Mouse (Mus musculus) intestine, embryonic 16.5 days (tissue): Measurements from ENCODE around the gene Psmc5. TPM values are rescaled to one million over a fixed set of nuclear protein-coding genes. Genes with fewer than 3 reads are reported as not detected.

Source experiments
- ATAC-seq: fragments of 200-750 bp; cut with Nextera tagmentation; 2 replicates; pipeline ENCODE4 v1.8.0; 2017; ENCODE audit warnings: moderate TSS enrichment, moderate library complexity
- H3K27ac ChIP-seq: fragments of 300-500 bp; sonication (generic); 2 replicates; pipeline ENCODE4 v1.5.1; 2014; ENCODE audit warnings: mild to moderate bottlenecking, low read length
- H3K27me3 ChIP-seq: fragments of 300-500 bp; sonication (generic); replicated peaks from 2 replicates; pipeline ENCODE4 v1.6.1; 2014; ENCODE audit warnings: low read length, control low read depth, mixed read lengths; ENCODE audit not compliant: control insufficient read depth, insufficient read depth
- H3K36me3 ChIP-seq: fragments of 300-500 bp; sonication (generic); 2 replicates; pipeline ENCODE4 v1.6.1; 2014; ENCODE audit warnings: low read length, control low read depth; ENCODE audit not compliant: control insufficient read depth, insufficient read depth
- H3K4me1 ChIP-seq: fragments of 300-500 bp; sonication (generic); 2 replicates; pipeline ENCODE4 v1.6.1; 2014; ENCODE audit warnings: low read length, control low read depth, mixed read lengths; ENCODE audit not compliant: control insufficient read depth, insufficient read depth
- H3K4me2 ChIP-seq: fragments of 300-500 bp; sonication (generic); 2 replicates; pipeline ENCODE4 v1.6.1; 2014; ENCODE audit warnings: low read depth, low read length, control low read depth
- H3K4me3 ChIP-seq: fragments of 300-500 bp; sonication (generic); 2 replicates; pipeline ENCODE4 v1.5.1; 2014; ENCODE audit warnings: mild to moderate bottlenecking, low read length
- H3K9ac ChIP-seq: fragments of 300-500 bp; sonication (generic); 2 replicates; pipeline ENCODE4 v1.6.1; 2014; ENCODE audit warnings: low read depth, low read length
- H3K9me3 ChIP-seq: fragments of 300-500 bp; sonication (generic); 2 replicates; pipeline ENCODE4 v1.6.1; 2016; ENCODE audit warnings: low read length, control low read depth; ENCODE audit not compliant: control insufficient read depth
- WGBS: fragments of 180-500 bp; shearing (Covaris S2); extraction: QIAGEN DNeasy Blood & Tissue Kit; methylation state at CpG from one replicate; pipeline ENCODE4 v1.1.7; 2014; 5-methylcytosine and 5-hydroxymethylcytosine counted together
- polyA plus RNA-seq: library from polyadenylated mRNA; unstranded; fragments of >200 nt; fragmentation: Nextera tagmentation; extraction: Ambion mirVana; gene quantifications from 2 replicates; pipeline ENCODE4 v1.2.1, GENCODE M21; 2015

The Psmc5 gene
- polyA plus RNA-seq, 1 experiment from 2014 or later = 263 TPM

DNA sequence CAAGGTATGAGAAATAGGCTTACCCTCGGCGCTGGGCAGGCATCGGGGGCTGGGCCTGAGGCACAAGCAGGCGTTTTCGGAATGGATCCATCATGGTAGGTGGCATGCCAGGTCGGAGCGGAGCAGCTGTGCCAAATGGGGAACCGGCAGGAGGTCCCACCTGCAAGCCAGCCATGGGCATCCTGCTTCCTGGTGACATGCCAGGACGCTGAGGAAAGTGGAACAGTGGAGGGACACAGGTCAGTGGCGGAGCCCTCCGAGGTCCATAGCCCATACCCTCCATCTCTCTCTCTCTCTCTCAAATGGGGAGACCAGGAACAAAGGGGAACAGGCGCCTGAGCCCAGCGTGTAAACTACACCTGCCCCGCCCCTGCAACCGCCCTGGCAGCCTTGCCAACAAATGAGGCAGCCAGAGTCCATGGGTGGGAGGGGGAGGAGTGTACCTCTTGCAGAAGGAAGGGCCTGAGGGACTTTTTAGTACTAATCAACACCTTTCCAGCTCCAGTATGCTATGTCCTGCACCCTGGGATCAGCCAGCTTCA, 11.4 kb downstream of the Psmc5 start:
- H3K4me1 ChIP-seq = peaks cover 36% of the 10 kb centered on the region
- no peak for ATAC-seq
- 65% methylated on average over 15 of the region's 15 CpGs for WGBS
- H3K36me3 ChIP-seq = peaks cover 34% of the 10 kb centered on the region
- H3K27me3 ChIP-seq = no peaks in the 10 kb centered on the region
- no peak overlapping the region for H3K4me3 ChIP-seq
- no peak overlapping the region for H3K4me2 ChIP-seq
- no peaks in the 10 kb centered on the region for H3K9me3 ChIP-seq
- no peak overlapping the region for H3K27ac ChIP-seq
- no peak overlapping the region for H3K9ac ChIP-seq

DNA sequence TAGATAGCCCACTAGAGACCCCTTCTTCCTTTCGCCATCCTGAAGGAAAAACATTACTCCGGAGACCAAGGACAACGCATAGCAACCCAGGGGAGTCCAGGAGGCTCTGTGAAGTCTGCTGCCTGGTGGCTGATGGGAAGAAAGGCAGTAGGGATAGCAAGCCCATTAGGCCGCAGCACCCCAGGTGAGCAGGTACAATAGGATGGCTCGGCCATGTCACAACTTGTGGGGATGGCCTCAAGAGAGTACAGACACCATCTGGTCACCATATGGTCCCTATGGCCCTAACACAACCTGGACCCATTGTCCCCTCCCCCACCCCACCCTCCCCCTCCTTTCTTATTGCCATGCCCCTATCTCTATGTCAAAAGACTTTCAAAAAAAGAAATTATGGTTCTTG, 11.9 kb downstream of the Psmc5 start:
- Histone ChIP-seq H3K4me2 (peak overlapping the region; percentile 32; the same call in 1 of the 2 replicates), H3K4me1 (peaks cover 36% of the 10 kb centered on the region), H3K27ac (peak overlapping the region; percentile 86), H3K9ac (peak overlapping the region; percentile 25; the same call in 1 of the 2 replicates), H3K27me3 (no peaks in the 10 kb centered on the region), H3K9me3 (no peaks in the 10 kb centered on the region), H3K36me3 (peaks cover 29% of the 10 kb centered on the region), H3K4me3 (no peak overlapping the region)
- no peak for ATAC-seq
- WGBS = 70% methylated on average over 5 of the region's 5 CpGs

DNA sequence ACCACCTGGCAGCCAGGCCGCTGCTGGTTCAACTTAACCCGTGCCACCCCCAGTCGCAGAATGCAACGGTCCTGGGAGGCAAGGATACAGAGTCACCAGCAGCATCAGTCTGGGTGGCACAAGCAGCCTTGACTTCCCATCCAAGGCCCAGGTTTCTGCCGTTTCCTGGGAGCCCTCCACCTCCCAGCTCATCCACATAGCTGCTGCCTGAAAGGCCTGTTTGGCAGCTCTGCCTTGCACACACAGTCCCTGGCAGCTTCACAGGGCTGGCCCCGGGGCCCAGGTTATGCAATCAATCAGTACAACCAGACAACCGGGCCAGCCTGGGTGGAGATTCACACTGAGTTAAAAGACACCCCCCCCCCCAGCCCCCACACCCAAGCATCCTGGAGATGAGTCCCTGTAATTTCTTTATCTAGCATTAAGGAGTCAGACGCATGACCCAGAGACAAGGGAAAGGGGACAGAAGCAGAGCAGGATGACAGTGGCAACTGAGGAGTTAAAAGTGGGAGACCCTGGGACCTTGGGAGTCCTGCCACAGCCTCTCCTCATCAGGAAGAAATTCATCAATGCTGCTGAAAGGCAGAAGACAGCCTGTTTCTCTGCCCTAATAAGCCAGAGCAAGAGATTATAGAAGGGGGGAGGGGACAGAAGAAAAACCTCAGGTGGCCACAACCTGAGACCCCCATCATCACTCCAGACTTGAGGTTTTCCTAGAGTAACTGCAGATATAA, 12.5 kb downstream of the Psmc5 start:
- no peaks in the 10 kb centered on the region for H3K27me3 ChIP-seq
- peak overlapping the region; percentile 34 for H3K9ac ChIP-seq
- H3K36me3 ChIP-seq = peaks cover 25% of the 10 kb centered on the region
- ATAC-seq = no peak
- 26% methylated on average over 8 of the region's 8 CpGs for WGBS
- no peaks in the 10 kb centered on the region for H3K9me3 ChIP-seq
- H3K4me3 ChIP-seq = peak overlapping the region; percentile 6; the same call in 1 of the 2 replicates
- peak overlapping the region; percentile 32 for H3K4me2 ChIP-seq
- peaks cover 37% of the 10 kb centered on the region for H3K4me1 ChIP-seq
- peak overlapping the region; percentile 86 for H3K27ac ChIP-seq

DNA sequence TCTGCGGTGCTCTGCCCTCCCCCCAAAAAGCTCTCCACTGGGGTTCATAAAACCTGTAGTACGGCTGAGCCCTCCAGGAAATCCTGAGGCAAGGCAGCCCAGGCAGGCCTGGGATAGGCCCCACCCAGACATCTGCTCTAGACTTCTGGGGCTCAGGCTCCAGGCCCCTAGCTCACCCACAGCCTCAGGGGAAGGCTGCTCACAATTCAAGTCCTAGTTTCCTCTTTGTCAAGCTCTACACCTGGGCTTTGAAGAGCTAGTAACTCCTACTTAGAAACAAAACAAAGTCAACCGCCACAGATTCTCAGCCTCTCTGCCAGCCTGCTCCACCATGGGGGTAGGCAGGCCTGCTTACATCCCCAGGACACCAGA, 13.1 kb downstream of the Psmc5 start:
- peak overlapping the region; percentile 34 for H3K9ac ChIP-seq
- 17% methylated on average over 3 of the region's 3 CpGs for WGBS
- H3K9me3 ChIP-seq = no peaks in the 10 kb centered on the region
- H3K36me3 ChIP-seq = peaks cover 24% of the 10 kb centered on the region
- peak overlapping the region; percentile 86 for H3K27ac ChIP-seq
- H3K4me2 ChIP-seq = peak overlapping the region; percentile 32
- H3K4me3 ChIP-seq = peak overlapping the region; percentile 6; the same call in 1 of the 2 replicates
- peaks cover 40% of the 10 kb centered on the region for H3K4me1 ChIP-seq
- H3K27me3 ChIP-seq = no peaks in the 10 kb centered on the region
- no peak for ATAC-seq

DNA sequence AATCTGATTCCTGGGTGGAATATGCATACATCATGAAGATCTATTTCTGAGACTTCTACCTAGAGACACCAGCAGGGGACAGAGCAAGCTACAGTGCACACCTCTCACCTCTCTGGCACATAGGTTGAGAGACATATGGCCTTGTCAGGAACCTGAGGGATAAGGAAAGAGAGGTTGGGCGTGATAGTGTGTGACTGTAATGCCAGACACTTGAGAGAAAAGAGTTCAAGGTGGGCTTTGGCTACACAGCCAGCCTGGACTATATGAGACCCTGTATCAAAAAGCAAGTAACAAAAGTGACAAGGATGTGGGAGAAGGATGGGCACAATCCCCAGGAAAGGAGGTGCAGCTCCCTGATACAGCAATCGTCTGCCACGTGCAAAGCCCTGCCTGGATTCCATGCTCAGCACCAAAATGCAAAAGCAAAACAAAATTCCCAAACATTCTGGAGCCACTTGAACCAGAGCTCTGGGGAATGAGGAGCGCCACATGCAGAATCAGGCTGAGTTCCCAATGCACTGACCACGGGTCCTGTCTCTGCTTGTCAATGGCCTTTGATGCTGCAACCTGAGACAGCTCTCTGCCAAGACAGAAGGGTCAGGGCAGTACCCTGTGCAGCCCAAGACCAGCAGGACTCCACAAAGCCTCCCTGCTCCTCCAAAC, 15.3 kb downstream of the Psmc5 start:
- WGBS = 13% methylated on average over 5 of the region's 5 CpGs
- ATAC-seq = no peak
- peaks cover 52% of the 10 kb centered on the region for H3K4me1 ChIP-seq

DNA sequence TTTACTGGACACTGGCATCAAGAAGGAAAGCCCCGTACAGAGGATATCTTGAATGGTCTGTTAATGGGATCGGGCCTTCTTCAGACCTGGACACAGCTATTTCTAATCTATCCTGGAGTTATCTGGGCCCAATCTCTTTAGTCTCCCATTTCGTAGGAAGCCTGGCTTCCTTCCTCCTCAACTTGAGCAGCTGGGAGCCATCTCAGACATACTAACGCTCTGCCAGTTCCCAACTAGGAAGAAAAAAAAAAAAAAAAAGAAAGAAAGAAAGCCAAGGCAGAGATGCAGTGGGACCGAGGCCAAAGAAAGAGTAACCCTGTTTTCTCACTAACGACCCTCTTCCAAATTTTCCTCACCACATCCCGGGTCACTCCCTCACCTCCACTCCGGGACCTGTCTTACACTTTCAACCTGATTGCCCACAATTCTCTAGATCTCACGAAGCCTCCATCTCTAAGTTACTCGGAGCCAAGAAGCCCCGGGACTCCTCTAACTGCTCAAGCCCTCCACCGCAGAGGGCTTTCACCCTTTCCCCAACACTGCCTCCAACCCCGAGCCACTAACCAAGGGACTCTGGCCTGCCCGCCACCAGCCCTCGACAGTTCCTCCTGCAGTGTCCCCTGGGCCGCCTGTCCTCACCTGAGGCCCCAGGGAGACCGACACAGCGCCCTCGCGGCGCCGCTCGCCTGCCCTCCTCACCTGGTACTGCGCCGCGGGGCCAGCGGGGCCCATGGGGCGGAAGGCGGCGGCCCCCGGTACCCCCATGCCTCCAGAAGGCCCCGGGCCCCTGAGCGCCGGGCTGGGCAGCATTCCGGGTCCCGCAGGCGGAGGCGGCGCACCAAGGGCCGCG, 16.1 kb downstream of the Psmc5 start:
- peak; percentile 42 for ATAC-seq
- H3K9me3 ChIP-seq = no peaks in the 10 kb centered on the region
- under 1% methylated on average over 41 of the region's 41 CpGs for WGBS
- peak overlapping the region; percentile 96 for H3K4me3 ChIP-seq
- peak overlapping the region; percentile 79 for H3K4me2 ChIP-seq
- H3K36me3 ChIP-seq = no peaks in the 10 kb centered on the region
- peak overlapping the region; percentile 99 for H3K9ac ChIP-seq
- H3K4me1 ChIP-seq = peaks cover 53% of the 10 kb centered on the region
- H3K27me3 ChIP-seq = no peaks in the 10 kb centered on the region
- H3K27ac ChIP-seq = peak overlapping the region; percentile 98

More for the DNA sequence above, 15.3 kb downstream of the Psmc5 start:
- peak overlapping the region; percentile 98 for H3K27ac ChIP-seq
- H3K27me3 ChIP-seq = no peaks in the 10 kb centered on the region
- H3K36me3 ChIP-seq = peaks cover 4% of the 10 kb centered on the region; the same call in 1 of the 2 replicates
- H3K4me2 ChIP-seq = peak overlapping the region; percentile 79
- H3K9me3 ChIP-seq = no peaks in the 10 kb centered on the region
- H3K9ac ChIP-seq = peak overlapping the region; percentile 99
- H3K4me3 ChIP-seq = peak overlapping the region; percentile 96

DNA sequence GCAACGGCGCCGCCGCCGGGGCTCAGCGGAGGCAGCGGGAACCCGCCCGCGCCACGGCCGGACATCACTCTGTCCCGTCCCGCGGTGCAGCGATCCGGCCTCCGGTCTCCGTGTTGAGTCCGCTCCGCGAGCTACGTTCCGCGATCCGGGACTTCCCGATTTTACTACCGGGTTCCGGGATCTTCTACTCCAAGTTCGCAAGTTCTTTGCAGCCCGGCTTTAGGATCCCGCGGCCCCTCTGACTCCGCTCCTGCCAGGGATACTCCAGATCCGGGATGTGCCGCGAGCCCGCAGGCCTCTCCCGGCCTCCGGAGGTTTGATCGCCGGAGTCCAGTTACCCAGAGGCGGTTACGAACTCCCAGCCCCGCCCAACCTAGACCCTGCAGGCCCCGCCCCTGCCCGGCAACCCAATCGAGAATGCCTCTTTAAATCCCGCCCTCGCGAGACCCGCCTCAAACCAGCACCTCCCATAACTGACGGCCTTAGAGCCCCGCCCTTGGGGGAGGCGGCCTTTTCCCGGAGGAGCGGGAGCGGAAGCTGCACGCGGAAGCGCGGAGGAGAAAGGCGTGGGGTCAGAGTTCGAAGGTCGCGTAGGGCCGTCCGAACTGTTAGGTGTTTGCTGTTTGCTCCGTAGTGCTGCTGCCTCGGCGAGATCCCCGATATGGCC, 16.8 kb downstream of the Psmc5 start, which contains the start of gene Smarcd2:
TSS of gene Smarcd2 (minus strand) at position 329 of the 667 bp plus-strand sequence.
- Histone ChIP-seq H3K4me1 (peaks cover 50% of the 10 kb centered on the region), H3K4me3 (peak within 1 kb of the TSS; percentile 96), H3K27me3 (no peaks in the 10 kb centered on the region), H3K9ac (peak within 1 kb of the TSS; percentile 99), H3K4me2 (peak within 1 kb of the TSS; percentile 88), H3K9me3 (no peaks in the 10 kb centered on the region), H3K36me3 (no peaks in the 10 kb centered on the region), H3K27ac (peak within 1 kb of the TSS; percentile 98)
- ATAC-seq = peak; percentile 94
- under 1% methylated on average over 72 of the region's 72 CpGs for WGBS

DNA sequence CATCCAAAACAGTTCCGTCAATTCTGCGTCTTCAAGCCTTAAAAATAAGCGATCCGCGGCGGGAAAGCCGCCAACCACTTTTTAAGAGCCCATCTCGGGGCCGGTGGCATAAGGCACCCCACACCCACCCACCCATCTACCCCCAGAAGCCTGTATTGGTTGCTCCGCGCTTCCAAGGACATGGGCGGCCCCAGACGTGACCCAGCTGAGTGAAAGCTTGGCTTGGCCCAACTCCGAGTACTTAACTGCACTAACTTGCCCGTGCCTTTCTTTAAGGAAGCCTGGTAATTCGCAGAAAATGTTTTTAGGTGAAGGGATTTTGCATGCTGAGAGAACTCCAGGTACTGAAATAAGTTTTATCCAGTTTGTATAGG, 17.3 kb downstream of the Psmc5 start:
- peaks cover 45% of the 10 kb centered on the region for H3K4me1 ChIP-seq

More for the DNA sequence above, 17.3 kb downstream of the Psmc5 start:
- peak overlapping the region; percentile 96 for H3K4me3 ChIP-seq
- peak overlapping the region; percentile 75 for H3K9ac ChIP-seq
- no peaks in the 10 kb centered on the region for H3K9me3 ChIP-seq
- no peaks in the 10 kb centered on the region for H3K27me3 ChIP-seq
- H3K4me2 ChIP-seq = peak overlapping the region; percentile 88
- peak; percentile 19 for ATAC-seq
- H3K27ac ChIP-seq = peak overlapping the region; percentile 90
- H3K36me3 ChIP-seq = no peaks in the 10 kb centered on the region
- 8% methylated on average over 16 of the region's 16 CpGs for WGBS
